Mouse (Mus musculus) lung, embryonic 16.5 days (tissue): ENCODE data around the gene Tepp. TPM values are rescaled to one million over a fixed set of nuclear protein-coding genes. Genes with fewer than 3 reads are reported as not detected.

ENCODE experiments used
- ATAC-seq: fragments of 200-750 bp; cut with Nextera tagmentation; 2 replicates; pipeline ENCODE4 v1.8.0; 2017; ENCODE audit warnings: low read depth, mild to moderate bottlenecking, moderate library complexity
- H3K27ac ChIP-seq: fragments of 300-500 bp; sonication (generic); 2 replicates; pipeline ENCODE4 v1.5.1; 2014; ENCODE audit warnings: mild to moderate bottlenecking, control low read depth, low read length
- H3K27me3 ChIP-seq: fragments of 300-500 bp; sonication (generic); 2 replicates; pipeline ENCODE4 v1.6.1; 2014; ENCODE audit warnings: low read depth, low read length, mixed read lengths; ENCODE audit not compliant: control insufficient read depth, insufficient read depth
- H3K36me3 ChIP-seq: fragments of 300-500 bp; sonication (generic); 2 replicates; pipeline ENCODE4 v1.6.1; 2014; ENCODE audit warnings: low read length; ENCODE audit not compliant: control insufficient read depth, insufficient read depth
- H3K4me1 ChIP-seq: fragments of 300-500 bp; sonication (generic); replicated peaks from 2 replicates; pipeline ENCODE4 v1.6.1; 2014; ENCODE audit warnings: low read length, mixed read lengths; ENCODE audit not compliant: control insufficient read depth, insufficient read depth
- H3K4me2 ChIP-seq: fragments of 300-500 bp; sonication (generic); 2 replicates; pipeline ENCODE4 v1.6.1; 2014; ENCODE audit warnings: low read depth, low read length, control low read depth
- H3K4me3 ChIP-seq: fragments of 300-500 bp; sonication (generic); 2 replicates; pipeline ENCODE4 v1.5.1; 2014; ENCODE audit warnings: mild to moderate bottlenecking, low read length, control low read depth
- H3K9ac ChIP-seq: fragments of 300-500 bp; sonication (generic); 2 replicates; pipeline ENCODE4 v1.6.1; 2014; ENCODE audit warnings: low read length, control low read depth
- H3K9me3 ChIP-seq: fragments of 300-500 bp; sonication (generic); 2 replicates; pipeline ENCODE4 v1.6.1; 2016; ENCODE audit warnings: low read length; ENCODE audit not compliant: control insufficient read depth
- WGBS: fragments of 180-500 bp; shearing (Covaris S2); extraction: QIAGEN DNeasy Blood & Tissue Kit; methylation state at CpG from one replicate; pipeline ENCODE4 v1.1.7; 2014; 5-methylcytosine and 5-hydroxymethylcytosine counted together
- polyA plus RNA-seq: library from polyadenylated mRNA; unstranded; fragments of >200 nt; fragmentation: Nextera tagmentation; extraction: Ambion mirVana; gene quantifications from 2 replicates; pipeline ENCODE4 v1.2.1, GENCODE M21; 2015

Gene Tepp
- polyA plus RNA-seq, 1 experiment from 2014 or later = 0.45 TPM

- H3K27ac ChIP-seq = no peak overlapping the region
- H3K4me2 ChIP-seq = no peak overlapping the region
- H3K9ac ChIP-seq = no peak overlapping the region
- no peaks in the 10 kb centered on the region for H3K9me3 ChIP-seq
- peaks cover 6% of the 10 kb centered on the region for H3K36me3 ChIP-seq
- no peaks in the 10 kb centered on the region for H3K27me3 ChIP-seq
- no peak overlapping the region for H3K4me3 ChIP-seq
- 83% methylated on average over 3 of the region's 3 CpGs for WGBS
- peaks cover 20% of the 10 kb centered on the region for H3K4me1 ChIP-seq
- no peak for ATAC-seq
These were observed 64.1 kb downstream of the Tepp start for GRCm38 (mm10) chr8:95374429-95374828.

GRCm38 (mm10) chr8:95375374-95375930, 65.1 kb downstream of the Tepp start:
- 78% methylated on average over 7 of the region's 7 CpGs for WGBS
- no peak for ATAC-seq
- Histone ChIP-seq H3K27me3 (no peaks in the 10 kb centered on the region), H3K27ac (no peak overlapping the region), H3K9me3 (no peaks in the 10 kb centered on the region), H3K4me3 (no peak overlapping the region), H3K36me3 (peaks cover 6% of the 10 kb centered on the region), H3K9ac (no peak overlapping the region), H3K4me2 (no peak overlapping the region), H3K4me1 (peaks cover 16% of the 10 kb centered on the region)

Other genes starting within 250 kb of the Tepp start
- 22.5 and 23.6 TPM in 2 replicates for gene Katnb1, start 229.4 kb upstream of the Tepp start, polyA plus RNA-seq
- gene Kifc3, start 107.8 kb upstream of the Tepp start, polyA plus RNA-seq = 16.2 and 16.8 TPM in 2 replicates
- 0.94 and 1.6 TPM in 2 replicates for gene Cngb1, start 4.0 kb upstream of the Tepp start, polyA plus RNA-seq
- gene Zfp319, start 21.4 kb downstream of the Tepp start, polyA plus RNA-seq = 8.5 and 9.8 TPM in 2 replicates
- 39.6 and 45.5 TPM in 2 replicates for gene Usb1, start 21.7 kb downstream of the Tepp start, polyA plus RNA-seq
- gene Mmp15, start 41.7 kb downstream of the Tepp start, polyA plus RNA-seq = 13.1 and 14.1 TPM in 2 replicates
- 149 and 156 TPM in 2 replicates for gene Cfap20, start 124.3 kb downstream of the Tepp start, polyA plus RNA-seq
- 8.4 and 8.8 TPM in 2 replicates for gene Csnk2a2, start 179.5 kb downstream of the Tepp start, polyA plus RNA-seq
- gene Ccdc113, start 223.5 kb downstream of the Tepp start, polyA plus RNA-seq = 6.3 and 9.8 TPM in 2 replicates